26 mouse cellular contexts compared by ENCODE assay signal in genomic region chrX:70478701-70479100, GRCm38 (mm10).
"Had no signal": no experiment of that assay in that cellular context is flagged by ENCODE, and none has a peak within 500 bp of the region (broad histone marks: within the 10 kb centered on the region; RNA-seq: fewer than 3 reads in every experiment).

No protein-coding gene starts in this region.

- H3K4me1 ChIP-seq: embryonic facial prominence, embryonic 12.5 days; embryonic facial prominence, embryonic 13.5 days; embryonic facial prominence, embryonic 15.5 days had no signal

- H3K9ac ChIP-seq: embryonic facial prominence, embryonic 12.5 days; embryonic facial prominence, embryonic 13.5 days; embryonic facial prominence, embryonic 15.5 days; forebrain, embryonic 12.5 days; forebrain, embryonic 13.5 days; forebrain, embryonic 15.5 days; forebrain, postnatal 0 days had no signal

- H3K4me3 ChIP-seq: embryonic facial prominence, embryonic 10.5 days; embryonic facial prominence, embryonic 12.5 days; embryonic facial prominence, embryonic 13.5 days; embryonic facial prominence, embryonic 15.5 days; erythroblast, embryonic 14.5 days; forebrain, embryonic 10.5 days; forebrain, embryonic 12.5 days; forebrain, embryonic 13.5 days; forebrain, embryonic 15.5 days; gastrocnemius, adult 2 months; heart, adult 2 months had no signal

- ATAC-seq: forebrain, embryonic 13.5 days; forebrain, embryonic 14.5 days; forebrain, embryonic 15.5 days; forebrain, embryonic 16.5 days; forebrain, postnatal 0 days had no signal

- DNase-seq: cerebellum, adult 9-11 months; cerebellum, postnatal 10 days; cerebellum, postnatal 14 days; cerebellum, postnatal 25 days; cerebellum, postnatal 36 days; embryo, embryonic 11 days; forebrain, postnatal 0 days; gastrocnemius, adult 2 months; gastrocnemius, postnatal 10 days; gastrocnemius, postnatal 14 days; gastrocnemius, postnatal 25 days; gastrocnemius, postnatal 36 days; heart, adult 11 months; heart, adult 18-20 months; heart, adult 2 months had no signal

- H3K27me3 ChIP-seq: embryonic facial prominence, embryonic 12.5 days; embryonic facial prominence, embryonic 15.5 days; forebrain, embryonic 13.5 days; forebrain, embryonic 15.5 days had no signal

- H3K9me3 ChIP-seq: embryonic facial prominence, embryonic 10.5 days; embryonic facial prominence, embryonic 12.5 days; embryonic facial prominence, embryonic 13.5 days; embryonic facial prominence, embryonic 15.5 days; forebrain, embryonic 10.5 days; forebrain, embryonic 12.5 days; forebrain, embryonic 13.5 days; forebrain, embryonic 15.5 days had no signal

- H3K36me3 ChIP-seq: embryonic facial prominence, embryonic 10.5 days; embryonic facial prominence, embryonic 12.5 days; embryonic facial prominence, embryonic 13.5 days; embryonic facial prominence, embryonic 15.5 days; forebrain, embryonic 10.5 days; forebrain, embryonic 12.5 days; forebrain, embryonic 15.5 days had no signal

- H3K4me2 ChIP-seq: embryonic facial prominence, embryonic 12.5 days; embryonic facial prominence, embryonic 13.5 days; embryonic facial prominence, embryonic 15.5 days; forebrain, embryonic 12.5 days; forebrain, embryonic 13.5 days; forebrain, embryonic 15.5 days had no signal

- H3K27ac ChIP-seq: embryonic facial prominence, embryonic 10.5 days; embryonic facial prominence, embryonic 12.5 days; embryonic facial prominence, embryonic 13.5 days; embryonic facial prominence, embryonic 15.5 days; forebrain, embryonic 10.5 days; forebrain, embryonic 12.5 days; forebrain, embryonic 13.5 days; forebrain, embryonic 15.5 days; gastrocnemius, adult 2 months; heart, adult 2 months had no signal
